Mouse (Mus musculus): ENCODE results near the gene Gm45785. TPM values are rescaled to one million over a fixed set of nuclear protein-coding genes. Genes with fewer than 3 reads are reported as not detected.

The Gm45785 gene
- not detected in 2 replicates for polyA plus RNA-seq (2014; fragmentation: Nextera tagmentation; extraction: Ambion mirVana)

DNA sequence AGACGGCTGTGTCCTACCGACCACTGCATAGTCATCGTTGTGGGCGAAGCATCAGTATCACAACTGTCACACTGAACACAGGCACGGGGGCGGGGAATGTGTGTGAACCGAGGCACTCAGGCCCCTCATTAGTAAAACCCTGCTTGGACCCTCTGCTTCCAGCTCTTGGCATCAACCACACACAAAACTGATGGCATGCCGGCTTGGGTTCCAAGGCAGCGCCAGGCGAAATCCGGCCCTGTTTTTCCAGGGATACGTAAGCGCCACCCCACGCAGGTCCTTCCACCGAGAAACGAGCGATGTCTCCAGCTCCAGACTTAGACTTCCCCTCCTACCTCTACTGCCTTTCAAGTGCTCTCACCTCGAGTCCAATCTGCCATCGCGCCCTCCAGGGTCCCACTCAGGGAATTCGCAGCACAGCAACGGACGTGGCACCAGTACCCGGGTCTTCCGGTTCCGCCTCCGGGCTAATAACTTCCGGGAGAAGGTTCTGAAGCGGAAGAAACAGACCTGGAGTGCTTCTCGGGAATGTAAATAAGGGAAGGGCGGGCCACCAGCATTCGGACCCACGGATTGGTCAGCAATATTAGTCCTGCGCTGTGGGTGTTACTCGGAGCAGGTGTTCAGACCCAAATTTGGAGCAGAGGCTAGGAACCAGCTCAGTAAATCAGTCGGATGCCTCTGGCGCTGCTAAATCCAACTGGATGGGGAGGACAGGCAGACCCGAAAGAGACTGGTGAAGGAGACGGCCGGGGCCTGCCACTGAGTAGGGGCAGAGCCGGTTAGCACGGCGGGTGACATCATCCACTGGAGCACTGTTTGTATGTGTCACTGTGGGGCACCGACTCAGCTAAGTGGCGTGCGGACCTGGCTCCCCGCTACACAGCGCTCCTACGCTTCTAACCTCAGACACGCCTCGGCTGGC is at the start of gene Gm45785:
TSS of gene Gm45785 (minus strand) at position 472 of the 925 bp plus-strand sequence.
- DNase-seq (ENCODE audit: low spot score) (peak; percentile 88), ATAC-seq (replicated peaks; ENCODE audit: low FRiP score) (peak; percentile 78)
- H3K4me2 ChIP-seq, result peak within 1 kb of the TSS; percentile 99
- peaks cover 22% of the 10 kb centered on the region for H3K4me1 ChIP-seq (replicated peaks; ENCODE audit: control insufficient read depth, insufficient read depth, low read length)
- under 1% methylated on average over 51 of the region's 51 CpGs for WGBS
- peaks cover 37% of the 10 kb centered on the region for H3K36me3 ChIP-seq (ENCODE audit: control insufficient read depth, insufficient read depth, low read length)
- H3K4me3 ChIP-seq (ENCODE audit: low read depth, low read length), result peak within 1 kb of the TSS; percentile 67
- H3K27ac ChIP-seq (ENCODE audit: low read depth, low read length), result peak within 1 kb of the TSS; percentile 95
- peak within 1 kb of the TSS; percentile 91 for H3K9ac ChIP-seq (ENCODE audit: low read depth, low read length)
- no peaks in the 10 kb centered on the region for H3K27me3 ChIP-seq (replicated peaks; ENCODE audit: control insufficient read depth, insufficient read depth, low read length)
- H3K9me3 ChIP-seq (ENCODE audit: control insufficient read depth, low read length), result no peaks in the 10 kb centered on the region

DNA sequence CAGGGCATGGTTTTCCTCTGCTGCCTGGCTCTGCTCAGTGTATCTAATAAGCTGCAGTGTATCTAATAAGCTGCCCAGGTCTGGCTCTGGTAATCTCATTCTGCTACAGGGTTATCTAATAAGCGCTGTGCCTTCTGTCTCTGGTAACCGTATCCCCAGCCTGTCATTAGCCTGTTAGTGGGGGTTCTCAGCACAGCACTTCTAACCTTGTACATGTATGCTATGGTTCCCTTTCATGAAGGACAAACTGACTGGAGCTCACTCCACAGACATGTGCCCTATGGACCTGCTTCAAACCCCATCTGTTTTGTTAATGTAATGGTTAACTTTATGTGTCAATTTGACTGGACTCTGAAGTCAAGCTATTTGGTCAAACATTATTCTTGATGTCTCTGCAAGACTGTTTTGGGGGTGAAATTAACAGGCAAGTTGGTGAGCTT is 49.5 kb upstream of the Gm45785 start:
- ATAC-seq (replicated peaks; ENCODE audit: low FRiP score) (peak; percentile 30), DNase-seq (ENCODE audit: low spot score) (no peak)
- no peak overlapping the region for H3K4me3 ChIP-seq (ENCODE audit: low read depth, low read length)
- peak overlapping the region; percentile 42 for H3K4me2 ChIP-seq
- 0 out of 2 replicates have a peak overlapping the region, but pooled peaks have one; percentile 20 for H3K9ac ChIP-seq (ENCODE audit: low read depth, low read length)
- H3K27ac ChIP-seq (ENCODE audit: low read depth, low read length), result peak overlapping the region; percentile 52
- H3K27me3 ChIP-seq (replicated peaks; ENCODE audit: control insufficient read depth, insufficient read depth, low read length), result no peaks in the 10 kb centered on the region
- H3K4me1 ChIP-seq (replicated peaks; ENCODE audit: control insufficient read depth, insufficient read depth, low read length), result peaks cover 6% of the 10 kb centered on the region
- no peaks in the 10 kb centered on the region for H3K36me3 ChIP-seq (ENCODE audit: control insufficient read depth, insufficient read depth, low read length)
- 49% methylated on average over 2 of the region's 2 CpGs for WGBS
- H3K9me3 ChIP-seq (ENCODE audit: control insufficient read depth, low read length), result no peaks in the 10 kb centered on the region

DNA sequence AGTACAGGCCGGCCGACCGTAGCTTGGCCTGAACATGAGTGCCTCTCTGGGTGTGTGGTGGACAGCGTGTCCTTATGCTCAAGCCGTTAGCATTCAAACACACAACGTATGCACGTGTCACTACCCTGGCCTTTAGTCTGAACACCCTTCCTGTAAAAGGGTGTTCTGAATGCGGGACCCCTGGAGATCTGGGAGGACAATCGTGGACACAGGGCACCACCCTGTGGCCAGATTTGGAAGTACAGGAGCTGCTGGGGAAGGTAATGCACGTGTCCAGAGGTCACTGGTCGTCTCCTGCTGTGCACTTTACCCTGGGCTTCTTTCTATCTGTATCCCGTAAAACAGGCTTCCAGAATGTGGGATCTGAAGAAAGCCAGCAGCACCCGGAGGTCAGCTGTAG is 47.1 kb upstream of the Gm45785 start:
- Histone ChIP-seq H3K27ac (ENCODE audit: low read depth, low read length) (no peak overlapping the region), H3K9ac (ENCODE audit: low read depth, low read length) (no peak overlapping the region)
- WGBS, result 30% methylated on average over 13 of the region's 13 CpGs

DNA sequence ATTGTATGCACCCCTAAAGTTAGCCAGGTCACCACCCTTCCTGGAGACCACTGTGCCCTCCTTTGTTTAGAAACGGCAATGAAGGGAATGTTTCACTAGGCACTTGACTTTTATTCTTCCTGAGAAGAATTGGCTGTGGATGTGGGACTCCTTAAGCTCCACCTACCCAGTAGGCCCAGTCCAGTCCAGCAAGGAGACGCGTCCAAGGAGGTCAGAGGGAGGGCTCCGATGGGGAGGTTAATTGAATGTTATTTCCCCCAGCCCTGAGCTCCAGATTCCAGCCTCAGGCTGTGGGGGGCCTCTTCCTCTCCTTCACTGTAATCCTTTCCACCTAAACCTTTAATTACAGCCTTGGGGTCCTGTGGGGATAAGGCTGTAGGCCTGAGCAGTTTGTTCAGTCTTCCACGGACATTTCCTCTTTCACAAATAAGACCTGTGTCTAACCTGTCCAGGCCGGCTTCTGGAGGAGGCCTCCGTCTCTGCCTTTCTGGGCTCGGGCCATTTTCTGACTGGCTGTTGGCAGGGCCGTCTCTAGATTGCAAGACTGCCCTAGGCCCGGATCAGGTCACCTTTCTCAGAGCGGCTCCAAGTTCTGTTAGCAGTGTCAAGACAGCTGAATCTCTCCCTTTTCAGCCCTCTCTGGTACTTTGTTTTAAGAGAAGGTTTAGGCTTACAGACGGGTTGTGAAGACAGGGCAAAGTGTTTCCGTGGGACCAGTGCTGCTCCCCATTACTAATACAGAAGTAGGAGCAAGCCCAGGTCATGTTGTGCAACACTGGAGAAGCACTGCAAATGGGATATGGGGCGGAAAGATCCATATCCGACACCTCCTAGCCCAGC is 46.1 kb upstream of the Gm45785 start:
- Histone ChIP-seq H3K27me3 (replicated peaks; ENCODE audit: control insufficient read depth, insufficient read depth, low read length) (no peaks in the 10 kb centered on the region), H3K4me2 (no peak overlapping the region), H3K9me3 (ENCODE audit: control insufficient read depth, low read length) (no peaks in the 10 kb centered on the region), H3K4me3 (ENCODE audit: low read depth, low read length) (no peak overlapping the region), H3K9ac (ENCODE audit: low read depth, low read length) (no peak overlapping the region), H3K4me1 (replicated peaks; ENCODE audit: control insufficient read depth, insufficient read depth, low read length) (no peaks in the 10 kb centered on the region; the same call in 1 of the 2 replicates), H3K36me3 (ENCODE audit: control insufficient read depth, insufficient read depth, low read length) (peaks cover 14% of the 10 kb centered on the region), H3K27ac (ENCODE audit: low read depth, low read length) (no peak overlapping the region)
- 80% methylated on average over 15 of the region's 15 CpGs for WGBS
- DNase-seq (ENCODE audit: low spot score), result no peak
- ATAC-seq (replicated peaks; ENCODE audit: low FRiP score), result no peak

More for the DNA sequence above, 47.1 kb upstream of the Gm45785 start:
- DNase-seq (ENCODE audit: low spot score), result peak; percentile 79
- Histone ChIP-seq H3K4me3 (ENCODE audit: low read depth, low read length) (no peak overlapping the region), H3K36me3 (ENCODE audit: control insufficient read depth, insufficient read depth, low read length) (peaks cover 5% of the 10 kb centered on the region), H3K4me1 (replicated peaks; ENCODE audit: control insufficient read depth, insufficient read depth, low read length) (no peaks in the 10 kb centered on the region; the same call in 1 of the 2 replicates), H3K9me3 (ENCODE audit: control insufficient read depth, low read length) (no peaks in the 10 kb centered on the region), H3K4me2 (no peak overlapping the region), H3K27me3 (replicated peaks; ENCODE audit: control insufficient read depth, insufficient read depth, low read length) (no peaks in the 10 kb centered on the region)
- peak; percentile 46 for ATAC-seq (replicated peaks; ENCODE audit: low FRiP score)

DNA sequence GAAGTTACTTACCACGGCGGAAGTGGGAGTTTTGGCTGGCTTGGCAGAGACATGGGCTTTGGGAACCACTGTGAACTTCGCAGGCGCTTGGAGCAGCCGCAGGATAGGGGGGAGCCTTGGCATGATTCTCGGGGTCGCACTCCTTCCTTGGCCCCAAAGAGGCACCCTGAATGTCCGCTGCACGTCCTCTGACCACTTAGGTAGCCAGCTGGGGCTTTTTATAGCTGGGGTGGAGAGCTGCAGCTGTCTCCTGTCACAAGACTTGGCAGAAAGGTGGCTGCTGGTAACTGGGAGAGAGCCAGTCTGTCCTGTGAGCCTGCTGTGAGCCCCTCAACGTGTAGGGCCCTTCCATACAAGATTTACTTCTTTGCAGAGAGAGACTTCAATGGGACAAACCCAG is 44.1 kb upstream of the Gm45785 start, which contains the start of gene Cox8b:
TSS of gene Cox8b (minus strand) at position 227 of the 400 bp plus-strand sequence.
- no peak within 1 kb of the TSS for H3K4me3 ChIP-seq (ENCODE audit: low read depth, low read length)
- no peak within 1 kb of the TSS for H3K27ac ChIP-seq (ENCODE audit: low read depth, low read length)
- no peaks in the 10 kb centered on the region for H3K27me3 ChIP-seq (replicated peaks; ENCODE audit: control insufficient read depth, insufficient read depth, low read length)
- whole genome bisulfite sequencing, result 77% methylated on average over 10 of the region's 10 CpGs
- no peaks in the 10 kb centered on the region for H3K4me1 ChIP-seq (replicated peaks; ENCODE audit: control insufficient read depth, insufficient read depth, low read length)
- no peaks in the 10 kb centered on the region for H3K9me3 ChIP-seq (ENCODE audit: control insufficient read depth, low read length)
- no peak for DNase-seq (ENCODE audit: low spot score)
- peaks cover 16% of the 10 kb centered on the region for H3K36me3 ChIP-seq (ENCODE audit: control insufficient read depth, insufficient read depth, low read length)
- no peak within 1 kb of the TSS for H3K4me2 ChIP-seq
- no peak for ATAC-seq (replicated peaks; ENCODE audit: low FRiP score)
- H3K9ac ChIP-seq (ENCODE audit: low read depth, low read length), result no peak within 1 kb of the TSS

DNA sequence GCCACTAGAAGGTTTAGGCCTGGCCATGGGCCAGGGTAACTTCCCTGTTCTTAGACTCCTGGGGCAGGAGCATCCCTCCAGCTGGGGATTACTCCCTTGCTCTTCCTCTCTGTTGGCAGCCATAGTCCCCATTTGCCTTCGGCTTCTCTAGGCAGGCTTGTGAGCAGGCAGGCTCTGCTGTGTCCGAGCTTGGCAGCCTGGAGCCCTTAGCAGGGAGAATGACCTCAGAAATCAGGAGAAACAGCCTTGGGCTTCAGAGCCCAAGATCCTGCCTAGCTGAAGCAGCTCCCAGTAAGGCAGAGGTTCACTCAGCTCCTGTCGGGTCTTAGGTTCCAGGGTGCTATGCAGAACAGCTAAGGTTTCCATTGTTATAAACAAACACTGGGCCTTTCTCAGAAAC is 43.0 kb upstream of the Gm45785 start:
- no peaks in the 10 kb centered on the region for H3K27me3 ChIP-seq (replicated peaks; ENCODE audit: control insufficient read depth, insufficient read depth, low read length)
- H3K9ac ChIP-seq (ENCODE audit: low read depth, low read length), result no peak overlapping the region
- DNase-seq (ENCODE audit: low spot score) (no peak), ATAC-seq (replicated peaks; ENCODE audit: low FRiP score) (no peak)
- no peak overlapping the region for H3K27ac ChIP-seq (ENCODE audit: low read depth, low read length)
- no peaks in the 10 kb centered on the region for H3K4me1 ChIP-seq (replicated peaks; ENCODE audit: control insufficient read depth, insufficient read depth, low read length)
- no peak overlapping the region for H3K4me2 ChIP-seq
- no peaks in the 10 kb centered on the region for H3K9me3 ChIP-seq (ENCODE audit: control insufficient read depth, low read length)
- WGBS, result 82% methylated on average over 3 of the region's 3 CpGs
- peaks cover 21% of the 10 kb centered on the region for H3K36me3 ChIP-seq (ENCODE audit: control insufficient read depth, insufficient read depth, low read length)
- no peak overlapping the region for H3K4me3 ChIP-seq (ENCODE audit: low read depth, low read length)

DNA sequence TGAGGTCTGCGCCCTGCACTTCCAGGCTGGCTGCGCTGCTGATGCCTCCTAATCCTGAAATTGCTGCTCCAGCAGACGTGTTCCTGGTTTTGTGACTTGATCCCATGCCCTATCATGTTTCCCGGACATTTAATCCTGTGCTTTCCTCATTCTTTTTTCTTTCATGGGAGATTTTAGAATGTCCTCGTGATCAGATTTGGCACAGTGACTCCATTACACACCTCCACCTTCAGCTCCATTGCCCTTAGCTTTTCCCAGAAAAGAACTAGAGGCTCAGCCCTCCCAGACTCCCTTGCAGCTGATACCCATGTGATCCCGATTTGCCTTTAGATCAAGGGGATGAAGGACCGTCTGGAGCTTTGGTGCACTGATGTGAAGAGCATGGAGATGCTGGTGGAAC is 41.7 kb upstream of the Gm45785 start:
- H3K4me2 ChIP-seq, result no peak overlapping the region
- no peaks in the 10 kb centered on the region for H3K9me3 ChIP-seq (ENCODE audit: control insufficient read depth, low read length)
- no peaks in the 10 kb centered on the region for H3K27me3 ChIP-seq (replicated peaks; ENCODE audit: control insufficient read depth, insufficient read depth, low read length)
- no peak for DNase-seq (ENCODE audit: low spot score)
- ATAC-seq (replicated peaks; ENCODE audit: low FRiP score), result no peak
- no peak overlapping the region for H3K4me3 ChIP-seq (ENCODE audit: low read depth, low read length)
- WGBS, result 87% methylated on average over 7 of the region's 7 CpGs
- H3K27ac ChIP-seq (ENCODE audit: low read depth, low read length), result no peak overlapping the region
- no peaks in the 10 kb centered on the region for H3K4me1 ChIP-seq (replicated peaks; ENCODE audit: control insufficient read depth, insufficient read depth, low read length)
- H3K9ac ChIP-seq (ENCODE audit: low read depth, low read length), result no peak overlapping the region
- H3K36me3 ChIP-seq (ENCODE audit: control insufficient read depth, insufficient read depth, low read length), result peaks cover 25% of the 10 kb centered on the region

DNA sequence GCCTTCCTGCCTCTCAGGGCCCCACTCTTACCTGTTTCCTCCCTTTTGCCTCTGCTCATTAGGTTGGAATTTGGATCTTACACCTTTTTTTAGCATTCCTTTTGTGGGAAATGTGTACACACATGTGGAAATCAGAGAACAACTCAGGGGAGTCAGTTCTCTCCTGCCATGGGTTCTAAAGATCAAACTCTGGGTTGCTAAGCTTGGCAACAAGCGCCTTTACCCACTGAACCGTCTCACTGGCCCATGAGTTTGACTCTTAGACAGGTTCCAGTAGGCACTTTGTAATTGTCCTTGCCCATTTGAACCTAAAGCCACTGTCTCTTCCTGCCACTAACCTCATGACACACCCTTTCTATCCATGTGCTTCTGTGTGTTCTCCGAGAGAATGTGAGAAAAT is 38.5 kb upstream of the Gm45785 start:
- H3K27me3 ChIP-seq (replicated peaks; ENCODE audit: control insufficient read depth, insufficient read depth, low read length), result no peaks in the 10 kb centered on the region
- no peak overlapping the region for H3K9ac ChIP-seq (ENCODE audit: low read depth, low read length)
- DNase-seq (ENCODE audit: low spot score), result no peak
- WGBS, result 92% methylated on average over 3 of the region's 3 CpGs
- no peak overlapping the region for H3K4me2 ChIP-seq
- ATAC-seq (replicated peaks; ENCODE audit: low FRiP score), result no peak
- H3K4me3 ChIP-seq (ENCODE audit: low read depth, low read length), result no peak overlapping the region
- peaks cover 39% of the 10 kb centered on the region for H3K36me3 ChIP-seq (ENCODE audit: control insufficient read depth, insufficient read depth, low read length)
- no peak overlapping the region for H3K27ac ChIP-seq (ENCODE audit: low read depth, low read length)
- H3K4me1 ChIP-seq (replicated peaks; ENCODE audit: control insufficient read depth, insufficient read depth, low read length), result no peaks in the 10 kb centered on the region
- no peaks in the 10 kb centered on the region for H3K9me3 ChIP-seq (ENCODE audit: control insufficient read depth, low read length)
